Mouse (Mus musculus) embryonic facial prominence, embryonic 11.5 days (tissue): ENCODE data around the gene C2cd6. TPM values are rescaled to one million over a fixed set of nuclear protein-coding genes. Genes with fewer than 3 reads are reported as not detected.

ENCODE experiments used
- ATAC-seq: fragments of 200-750 bp; cut with Nextera tagmentation; replicated peaks from 2 replicates; pipeline ENCODE4 v1.8.0; 2017; ENCODE audit warnings: low read depth; ENCODE audit not compliant: insufficient number of reproducible peaks, low FRiP score, low TSS enrichment
- DNase-seq: peaks from one replicate; pipeline ENCODE4 v3.0.0-alpha.2; 2015; ENCODE audit warnings: low spot score
- H3K27ac ChIP-seq: fragments of 300-500 bp; sonication (generic); replicated peaks from 2 replicates; pipeline ENCODE4 v1.5.1; 2014; ENCODE audit warnings: mild to moderate bottlenecking, low read depth, low read length, control low read depth
- H3K27me3 ChIP-seq: fragments of 300-500 bp; sonication (generic); 2 replicates; pipeline ENCODE4 v1.6.1; 2014; ENCODE audit warnings: mild to moderate bottlenecking, low read length, moderate library complexity, mixed read lengths; ENCODE audit not compliant: control insufficient read depth, insufficient read depth
- H3K36me3 ChIP-seq: fragments of 300-500 bp; sonication (generic); replicated peaks from 2 replicates; pipeline ENCODE4 v1.6.1; 2014; ENCODE audit warnings: low read depth, mild to moderate bottlenecking, low read length, moderate library complexity, mixed read lengths; ENCODE audit not compliant: control insufficient read depth, insufficient read depth
- H3K4me1 ChIP-seq: fragments of 300-500 bp; sonication (generic); 2 replicates; pipeline ENCODE4 v1.6.1; 2014; ENCODE audit warnings: low read length, mixed read lengths; ENCODE audit not compliant: control insufficient read depth, insufficient read depth
- H3K4me2 ChIP-seq: fragments of 300-500 bp; sonication (generic); 2 replicates; pipeline ENCODE4 v1.6.1; 2014; ENCODE audit warnings: low read depth, mild to moderate bottlenecking, control low read depth, low read length, moderate library complexity
- H3K4me3 ChIP-seq: fragments of 300-500 bp; sonication (generic); 2 replicates; pipeline ENCODE4 v1.5.1; 2014; ENCODE audit warnings: low read depth, low read length, control low read depth
- H3K9ac ChIP-seq: fragments of 300-500 bp; sonication (generic); replicated peaks from 2 replicates; pipeline ENCODE4 v1.6.1; 2014; ENCODE audit warnings: mild to moderate bottlenecking, control low read depth, low read length
- H3K9me3 ChIP-seq: fragments of 300-500 bp; sonication (generic); replicated peaks from 2 replicates; pipeline ENCODE4 v1.6.1; 2016; ENCODE audit warnings: mild to moderate bottlenecking, low read length, inconsistent platforms, mixed read lengths; ENCODE audit not compliant: control insufficient read depth
- WGBS: fragments of 180-500 bp; shearing (Covaris S2); extraction: QIAGEN DNeasy Blood & Tissue Kit; methylation state at CpG from one replicate; pipeline ENCODE4 v1.1.7; 2014; 5-methylcytosine and 5-hydroxymethylcytosine counted together
- polyA plus RNA-seq: library from polyadenylated mRNA; unstranded; fragments of >200 nt; fragmentation: Nextera tagmentation; extraction: Ambion mirVana; gene quantifications from 2 replicates; pipeline ENCODE4 v1.2.1, GENCODE M21; 2014

Gene C2cd6
- polyA plus RNA-seq, 1 experiment from 2014 or later = not detected

- WGBS = 43% methylated on average over 4 of the region's 4 CpGs
- Histone ChIP-seq H3K4me3 (no peak overlapping the region), H3K9me3 (no peaks in the 10 kb centered on the region), H3K9ac (no peak overlapping the region), H3K4me2 (no peak overlapping the region), H3K27ac (no peak overlapping the region), H3K36me3 (no peaks in the 10 kb centered on the region), H3K4me1 (no peaks in the 10 kb centered on the region), H3K27me3 (no peaks in the 10 kb centered on the region)
- DNase-seq (peak; percentile 17), ATAC-seq (no peak)
Observed at GRCm38 (mm10) chr1:59009250-59009649, 85.5 kb downstream of the C2cd6 start.

Other genes with a start within 250 kb of the C2cd6 start
- 10.5 TPM in 2 replicates for gene Trak2, start 121.5 kb downstream of the C2cd6 start, polyA plus RNA-seq
- 34.3 and 35.3 TPM in 2 replicates for gene Stradb, start 121.4 kb downstream of the C2cd6 start, polyA plus RNA-seq
- 38.9 and 44.1 TPM in 2 replicates for gene Tmem237, start 25.5 kb upstream of the C2cd6 start, polyA plus RNA-seq
- gene Mpp4, start 68.5 kb upstream of the C2cd6 start, polyA plus RNA-seq = 0.17 and 0.49 TPM in 2 replicates
- gene Als2, start 142.3 kb upstream of the C2cd6 start, polyA plus RNA-seq = 12.3 and 13.3 TPM in 2 replicates
- gene Cdk15, start 162.0 kb upstream of the C2cd6 start, polyA plus RNA-seq = 0.64 and 0.79 TPM in 2 replicates